Mouse (Mus musculus) G1E-ER4 (cell line): Measurements from ENCODE around the gene Urad. TPM values are rescaled to one million over a fixed set of nuclear protein-coding genes. Genes with fewer than 3 reads are reported as not detected.

Experiments used
- GATA1 ChIP-seq: IDR thresholded peaks from one replicate; pipeline ENCODE4 v1.8.0; 2012; ENCODE audit warnings: low read length, inconsistent platforms
- polyA plus RNA-seq: library from polyadenylated mRNA; stranded (reverse); fragments of >175 nt; gene quantifications from 2 replicates; pipeline ENCODE4 v1.2.3, GENCODE M21; 2012

Gene Urad
- polyA plus RNA-seq, 1 experiment, result not detected

DNA sequence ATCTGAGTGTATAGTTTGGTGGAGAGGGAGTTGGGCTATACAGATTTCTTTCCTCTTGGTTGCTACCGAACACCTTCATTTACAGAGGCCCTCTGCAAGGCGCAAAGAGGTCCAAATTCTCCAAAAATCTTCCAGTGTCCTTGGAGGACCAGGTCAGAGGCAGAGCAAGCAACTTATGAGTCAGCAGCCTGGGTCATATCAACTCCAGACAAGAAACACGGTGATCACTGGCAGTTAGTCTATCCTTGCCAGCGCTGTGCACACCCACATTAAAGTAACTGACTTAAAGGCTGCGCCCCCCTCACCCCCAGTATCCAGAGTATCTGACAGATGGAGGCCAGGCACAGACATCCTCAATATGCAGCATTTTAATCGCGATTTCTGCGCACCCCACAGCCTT is 53.5 kb downstream of the Urad start:
- TF ChIP-seq GATA1, result no peak

DNA sequence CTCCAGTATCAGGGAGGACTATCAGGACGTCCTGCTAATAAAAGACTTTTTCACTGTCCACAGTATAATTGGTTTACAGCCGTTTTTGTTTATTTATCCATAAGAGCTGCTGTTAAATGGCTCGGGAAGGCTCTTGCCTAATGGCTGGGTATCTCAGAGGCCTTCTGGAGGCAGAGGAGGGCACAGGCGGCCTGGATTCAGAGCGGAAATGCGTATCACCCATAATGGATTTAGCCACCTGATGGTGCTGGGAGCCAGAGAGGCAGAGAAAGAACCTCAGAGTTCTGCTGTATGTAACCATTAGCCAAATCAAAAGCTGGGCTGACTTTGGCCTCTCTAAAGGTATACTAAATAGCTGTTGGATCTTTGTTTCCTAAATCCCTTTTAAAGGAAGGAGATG is 54.8 kb downstream of the Urad start:
- TF ChIP-seq GATA1, result no peak

Other genes with a start within 250 kb of the Urad start
- 14.1 and 17.2 TPM in 2 replicates for gene Lnx2, start 245.9 kb downstream of the Urad start, polyA plus RNA-seq
- gene Polr1d, start 245.4 kb downstream of the Urad start, polyA plus RNA-seq, result 160 and 165 TPM in 2 replicates
- gene Gsx1, start 133.7 kb downstream of the Urad start, polyA plus RNA-seq, result not detected in 2 replicates
- not detected in 2 replicates for gene Pdx1, start 52.5 kb downstream of the Urad start, polyA plus RNA-seq
- gene Cdx2, start 15.2 kb downstream of the Urad start, polyA plus RNA-seq, result not detected in 2 replicates
- not detected in 2 replicates for gene Flt3, start 78.0 kb upstream of the Urad start, polyA plus RNA-seq
- gene Pan3, start 107.7 kb upstream of the Urad start, polyA plus RNA-seq, result 20.5 and 32.0 TPM in 2 replicates